Mouse (Mus musculus) yolk sac, embryonic 10.5 days (tissue): ENCODE measurements around the gene Clec2g.
"Not testable (repeated sequence)": the region's sequence is repeated elsewhere in the genome, so short reads cannot be mapped to it uniquely, and the experiment has no call there.

Source experiments
- DNase-seq: peaks from one replicate; pipeline ENCODE4 v3.0.0-alpha.2; 2017; ENCODE audit warnings: low spot score

The Clec2g gene

DNA sequence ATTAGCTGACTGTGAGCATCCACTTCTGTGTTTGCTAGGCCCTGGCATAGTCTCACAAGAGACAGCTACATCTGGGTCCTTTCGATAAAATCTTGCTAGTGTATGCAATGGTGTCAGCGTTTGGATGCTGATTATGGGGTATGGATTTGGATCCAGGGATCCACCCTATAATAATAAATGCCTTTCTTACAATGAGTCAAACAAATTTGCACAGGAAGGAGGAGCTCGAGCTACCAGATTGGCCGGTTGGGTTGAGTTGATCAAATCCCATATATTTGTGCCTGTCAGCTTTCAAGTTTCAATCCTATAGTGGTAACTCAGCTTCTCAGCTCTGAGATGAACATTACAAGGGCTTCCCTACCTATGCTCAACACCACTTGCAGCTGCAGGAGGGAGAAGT, at the start of gene Clec2g:
Clec2g (plus strand) TSS at position 301 of the 400 bp plus-strand sequence.
- DNase-seq: not testable (repeated sequence)

DNA sequence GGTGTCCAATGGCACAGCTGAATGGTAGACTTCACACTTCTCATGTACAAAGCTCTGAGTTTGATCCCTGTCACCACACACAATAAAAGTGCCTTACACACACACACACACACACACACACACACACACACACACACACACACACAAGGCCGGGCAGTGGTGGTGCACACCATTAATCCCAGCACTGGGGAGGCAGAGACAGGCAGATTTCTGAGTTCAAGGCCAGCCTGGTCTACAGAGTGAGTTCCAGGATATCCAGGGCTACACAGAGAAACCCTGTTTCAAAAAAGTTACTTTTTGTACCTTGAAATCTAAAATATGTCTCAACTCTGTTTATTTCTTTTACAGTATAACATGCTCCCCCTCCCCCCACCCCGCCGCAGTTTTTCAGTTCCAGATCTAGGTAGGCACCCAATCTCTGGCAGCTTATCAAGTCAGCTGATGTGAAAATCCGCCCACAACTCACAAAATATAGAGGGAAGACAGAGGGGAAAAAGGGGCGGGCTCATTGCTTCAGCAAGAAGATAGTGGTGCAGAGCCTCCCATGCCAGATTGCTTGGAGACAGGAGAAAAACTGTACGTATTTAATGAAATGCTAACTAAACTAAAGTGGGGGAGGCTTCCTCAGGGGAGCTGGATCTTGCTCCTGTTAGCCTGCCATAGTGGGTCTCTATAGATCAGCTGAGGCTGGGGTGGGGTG, 46.9 kb upstream of the Clec2g start, which contains the start of gene Clec2i:
Clec2i (plus strand) TSS at position 498 of the 700 bp plus-strand sequence.
- DNase-seq: not testable (repeated sequence)

DNA sequence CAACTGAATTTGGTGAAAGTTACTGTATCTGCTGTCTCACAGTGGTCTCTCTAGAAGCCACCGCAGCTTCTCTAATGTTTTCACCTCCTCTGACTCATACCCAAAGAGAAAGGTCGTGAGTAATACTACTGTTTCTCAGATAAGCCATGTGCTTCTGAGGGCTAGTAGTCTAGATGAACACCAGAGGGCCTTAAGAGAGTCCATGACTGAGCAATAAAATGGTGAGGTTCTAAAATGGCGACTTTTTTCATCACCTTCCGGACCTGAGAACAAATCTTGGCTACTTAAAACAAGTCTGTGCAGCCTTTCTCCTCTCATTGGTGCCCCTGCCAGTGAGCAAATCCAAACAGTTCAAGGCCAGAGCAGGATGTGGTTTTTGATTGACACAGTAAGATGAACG, 45.3 kb upstream of the Clec2g start:
- no peak for DNase-seq

DNA sequence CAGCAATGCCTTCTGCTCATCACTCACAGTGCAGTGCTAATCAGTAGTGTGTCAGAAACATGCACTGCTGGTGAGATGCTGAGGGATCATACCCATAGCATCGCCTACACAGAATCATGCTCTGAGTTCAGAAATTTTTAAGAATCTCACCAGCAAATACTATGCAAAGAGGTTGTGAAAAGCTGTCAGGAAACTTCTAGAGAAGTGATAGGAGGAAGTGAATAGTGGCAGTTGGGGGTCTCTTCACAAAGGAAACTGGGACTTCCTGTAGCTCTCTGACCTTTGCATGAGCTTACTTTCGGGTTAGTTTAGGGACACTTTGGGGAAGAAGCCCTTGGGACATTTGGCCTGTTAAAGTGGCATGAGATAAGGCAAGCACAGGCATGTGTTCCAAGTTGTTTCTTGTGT, 43.2 kb upstream of the Clec2g start, which contains the start of gene BC035044:
BC035044 (minus strand) TSS at position 179 of the 408 bp plus-strand sequence.
- no peak for DNase-seq

DNA sequence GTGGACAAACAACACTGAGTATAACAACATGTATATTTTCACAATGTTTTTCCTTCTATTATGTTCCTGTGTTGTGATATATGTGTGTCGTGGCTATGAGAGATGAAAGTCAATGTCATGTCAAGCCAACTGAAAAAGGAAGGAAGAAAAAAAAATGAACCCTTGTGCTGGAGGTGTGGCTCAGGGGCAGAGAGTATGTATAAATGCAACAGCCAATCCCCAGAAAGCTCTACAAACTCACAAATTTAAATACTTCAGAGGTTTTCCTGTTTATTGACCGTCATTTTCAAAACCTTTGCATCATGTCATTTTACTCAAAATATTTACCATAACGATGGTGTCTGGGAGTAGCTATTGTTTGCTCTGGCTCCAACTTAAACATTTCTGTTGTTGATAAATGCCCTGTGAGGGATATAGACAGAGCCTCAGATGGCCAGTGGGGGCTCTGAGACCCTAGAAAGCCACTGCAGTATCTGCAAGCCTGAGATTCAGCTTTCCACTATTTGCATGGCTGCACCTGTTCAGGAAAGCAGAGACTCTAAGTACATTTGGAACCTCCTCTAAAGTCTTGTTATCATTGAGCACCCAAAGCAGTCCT, 38.7 kb upstream of the Clec2g start:
- DNase-seq: no peak

DNA sequence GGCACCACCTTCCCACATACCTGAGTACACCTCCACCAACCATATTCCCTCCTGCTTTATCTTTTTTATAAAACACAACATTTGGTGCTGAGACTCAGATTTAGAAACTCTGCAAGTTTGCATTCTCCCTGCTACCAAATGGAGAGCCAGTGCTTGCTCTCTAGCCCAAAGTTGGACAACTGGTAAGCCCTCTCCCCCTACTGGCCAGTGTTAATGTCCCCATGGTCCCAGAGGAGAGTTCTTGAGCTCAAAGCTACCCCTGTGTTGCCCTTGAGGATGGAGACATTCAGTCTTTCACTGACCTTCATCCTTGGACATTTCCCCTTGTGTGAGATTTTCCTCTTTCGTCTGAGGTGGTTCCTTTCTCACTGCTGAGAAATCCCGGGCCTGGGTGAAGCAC, 34.1 kb upstream of the Clec2g start:
- DNase-seq: no peak

DNA sequence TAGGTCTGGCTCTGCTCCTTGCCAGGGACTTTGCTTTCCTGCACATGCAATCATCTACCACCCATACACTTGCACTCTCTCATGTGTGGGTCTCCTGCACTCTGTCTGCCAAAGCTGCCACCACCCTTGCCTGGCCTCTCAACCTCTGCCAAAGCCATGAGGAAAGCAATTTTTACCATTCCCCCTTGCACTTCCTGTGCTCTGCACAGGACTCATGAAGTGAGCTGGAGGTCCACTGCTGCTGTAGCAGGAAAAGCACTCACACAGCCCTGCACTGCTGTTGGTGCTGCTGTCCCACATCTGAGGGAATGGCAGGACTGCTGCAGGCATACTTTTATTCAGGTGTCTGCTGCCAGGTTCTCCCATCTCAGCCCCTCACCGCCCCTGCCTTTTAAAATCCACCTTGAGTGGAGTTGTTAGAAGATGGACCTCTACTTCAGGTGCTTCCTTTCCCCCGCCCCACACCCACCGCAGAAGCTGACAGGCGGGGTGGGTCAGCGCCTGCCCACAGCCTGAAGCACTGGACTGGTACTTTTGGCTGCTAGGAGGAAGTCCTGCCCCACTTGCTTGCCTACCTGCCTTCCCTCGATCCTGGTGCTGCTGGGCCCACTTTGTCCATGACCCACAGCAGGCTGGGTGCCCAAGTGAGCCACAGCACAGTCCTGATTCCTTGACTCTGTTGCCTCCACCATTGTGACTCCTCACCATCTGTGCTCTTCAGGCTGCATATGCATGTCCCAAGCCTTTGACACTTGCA, 33.2 kb upstream of the Clec2g start:
- not testable (repeated sequence) for DNase-seq

DNA sequence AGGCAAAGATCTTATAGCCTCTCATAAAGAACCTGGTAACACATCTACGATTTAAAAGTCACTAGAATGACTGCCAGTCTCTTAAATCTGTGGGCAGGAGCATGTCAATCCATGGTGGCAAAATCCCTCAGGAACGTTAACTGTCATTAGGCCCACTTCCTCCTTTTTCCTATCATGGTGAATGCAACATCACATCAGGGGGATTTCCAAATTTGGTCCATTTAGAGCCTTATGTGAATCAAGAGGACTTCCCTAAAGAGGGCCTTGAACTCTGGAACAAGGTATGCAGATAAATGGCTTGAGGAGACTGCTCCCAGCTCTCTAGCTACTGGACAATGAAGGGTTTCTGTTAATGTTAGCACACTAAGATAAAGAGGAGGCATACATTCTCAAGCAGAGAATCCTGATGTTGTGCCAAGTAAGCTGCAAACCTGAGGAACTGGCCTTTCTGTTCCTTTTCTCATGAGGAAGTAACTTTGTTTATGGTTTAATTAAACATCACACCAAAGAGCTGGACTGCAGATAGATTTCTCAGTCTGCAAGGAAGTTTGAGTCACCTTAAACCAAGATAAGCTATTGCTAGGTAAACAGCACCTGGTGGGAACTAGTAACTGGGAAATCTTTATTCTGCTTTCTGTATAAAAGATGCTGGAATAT, 20.5 kb upstream of the Clec2g start:
- DNase-seq: no peak

DNA sequence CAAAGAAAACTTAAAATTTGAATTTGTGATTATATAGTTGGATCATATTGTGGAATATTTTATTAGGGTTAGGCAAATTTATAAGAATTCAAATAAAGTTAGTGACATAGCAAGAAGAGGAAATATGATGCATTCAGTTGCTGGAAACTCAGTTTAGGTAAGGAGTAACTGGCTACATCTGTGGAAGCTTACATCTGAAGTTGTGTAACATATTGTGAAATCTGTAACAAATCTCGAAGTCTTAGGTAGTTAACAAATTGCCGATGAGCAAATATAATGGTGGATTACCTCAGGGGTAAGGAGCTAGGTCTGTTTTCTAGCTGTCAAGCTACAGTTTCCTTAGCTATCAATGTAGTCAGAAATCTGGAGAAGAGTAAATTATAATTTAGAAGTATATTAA, 16.9 kb upstream of the Clec2g start:
- DNase-seq: no peak

DNA sequence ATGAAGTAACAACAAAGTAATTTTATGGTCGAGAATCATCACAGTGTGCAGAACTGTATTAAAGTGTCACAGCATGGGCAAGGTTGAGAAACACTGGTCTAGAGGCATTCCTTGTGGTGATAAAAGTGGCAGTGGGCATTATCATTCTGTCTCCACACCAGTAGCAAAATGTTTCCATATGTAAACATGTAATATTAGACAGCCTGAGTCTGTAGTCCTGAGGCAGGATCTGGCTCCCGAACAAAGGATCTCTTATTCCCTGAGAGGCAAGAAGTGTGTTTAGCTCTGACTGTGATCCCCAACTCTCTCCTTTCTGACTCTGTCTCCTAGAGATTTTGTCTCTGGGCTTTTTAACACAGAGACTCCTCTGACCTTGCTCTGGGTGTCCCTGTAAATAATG, 1.1 kb upstream of the Clec2g start:
- DNase-seq: no peak

DNA sequence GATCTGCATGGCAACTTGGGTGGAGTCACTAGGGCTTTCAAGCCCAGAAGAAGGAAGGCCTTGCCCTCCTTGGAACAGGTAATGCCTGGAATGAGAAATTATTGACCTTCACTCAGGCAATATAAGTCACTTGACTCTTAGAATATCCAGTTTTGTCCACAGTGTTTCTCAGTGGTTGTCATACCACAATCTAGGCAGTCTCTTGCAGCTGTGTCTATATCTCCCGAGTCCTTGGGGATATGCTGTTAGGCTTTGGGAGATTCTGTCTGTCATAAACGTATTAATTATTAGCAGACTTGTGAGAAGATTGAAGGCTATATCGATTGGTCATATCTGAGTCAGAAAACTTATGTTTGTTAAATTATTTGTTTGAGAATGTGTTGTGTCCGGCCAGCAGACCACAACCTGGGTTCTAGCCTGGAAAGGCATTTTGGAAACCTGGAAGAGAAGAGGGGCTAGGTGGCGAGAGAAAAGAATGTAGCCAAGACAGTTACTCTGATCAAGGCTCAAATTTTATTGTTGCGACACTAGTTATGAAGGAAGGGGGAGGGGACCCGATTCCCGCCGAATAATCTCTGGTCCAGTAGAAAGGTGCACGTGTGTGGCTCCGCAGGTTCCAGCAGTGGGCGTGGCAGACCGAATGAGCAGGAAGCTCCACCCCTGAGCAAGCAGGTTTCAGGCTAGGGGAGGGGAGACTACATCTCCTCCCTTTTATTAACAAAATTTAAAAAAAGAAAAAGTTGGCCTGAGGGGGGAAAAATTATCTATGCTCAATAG, 1.9 kb downstream of the Clec2g start:
- not testable (repeated sequence) for DNase-seq

DNA sequence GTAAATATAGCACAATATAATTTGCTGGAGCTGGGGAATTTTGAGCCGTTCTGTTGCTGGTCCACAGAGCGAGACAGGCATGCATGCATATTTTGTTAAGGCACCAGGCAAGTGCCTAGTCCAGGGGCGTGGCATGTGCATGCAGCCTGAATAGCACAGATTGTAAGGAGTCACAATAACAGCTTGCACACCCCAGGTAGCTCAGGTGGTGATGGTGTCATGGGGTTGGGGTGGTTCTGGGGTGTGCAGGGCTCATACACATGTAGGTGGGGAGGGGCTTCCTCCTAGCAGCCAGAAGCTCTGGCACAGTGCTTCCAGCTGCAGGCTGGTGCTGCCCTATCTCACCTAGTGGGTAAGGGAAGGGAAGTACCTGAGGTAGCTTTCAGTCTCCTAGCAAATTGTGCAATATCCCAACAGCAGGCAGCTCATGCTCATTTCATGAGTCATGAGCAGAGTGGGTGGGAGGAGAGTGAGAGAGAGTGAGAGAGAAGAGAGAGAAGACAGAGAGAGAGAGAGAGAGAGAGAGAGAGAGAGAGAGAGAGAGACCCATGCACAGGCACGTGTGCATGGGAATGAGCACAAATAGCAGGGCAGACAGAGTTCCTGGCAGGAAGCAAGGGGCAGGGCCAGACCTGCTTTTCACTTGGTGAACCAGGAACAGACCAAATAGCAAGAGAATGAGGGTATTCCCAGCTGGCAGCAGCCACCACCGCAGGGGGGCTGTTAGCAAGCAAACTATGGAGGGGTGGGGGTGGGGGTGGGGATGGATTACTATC, 7.7 kb downstream of the Clec2g start:
- no peak for DNase-seq

DNA sequence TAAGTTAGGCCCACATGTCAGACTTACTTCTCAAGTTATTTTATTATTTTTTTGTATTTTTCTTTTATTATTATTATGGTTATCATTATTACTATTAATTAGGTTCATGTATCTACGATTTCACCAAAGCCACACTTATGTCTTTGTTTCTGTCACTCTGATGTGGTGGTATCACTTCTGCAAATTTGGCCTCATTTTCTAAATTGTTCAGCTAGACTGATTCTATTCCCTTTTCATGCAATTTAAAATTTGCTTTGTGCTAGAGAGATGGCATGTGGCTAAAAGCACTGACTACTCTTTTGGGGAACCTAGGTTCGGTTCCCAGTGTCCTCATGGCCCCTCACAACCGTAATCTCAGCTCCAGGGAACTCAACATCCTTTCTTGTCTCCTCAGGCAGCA, 11.4 kb downstream of the Clec2g start:
- DNase-seq: no peak

DNA sequence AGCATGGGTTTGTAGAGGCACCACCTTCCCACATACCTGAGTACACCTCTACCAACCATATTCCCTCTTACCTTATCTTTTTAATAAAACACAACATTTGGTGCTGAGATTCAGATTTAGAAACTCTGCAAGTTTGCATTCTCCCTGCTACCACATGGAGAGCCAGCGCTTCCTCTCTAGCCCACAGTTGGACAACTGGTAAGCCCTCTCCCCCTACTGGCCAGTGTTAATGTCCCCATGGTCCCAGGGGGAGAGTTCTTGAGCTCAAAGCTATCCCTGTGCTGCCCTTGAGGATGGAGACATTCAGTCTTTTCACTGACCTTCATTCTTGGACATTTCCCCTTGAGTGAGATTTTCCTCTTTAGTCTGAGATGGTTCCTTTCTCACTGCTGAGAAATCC, 26.9 kb downstream of the Clec2g start:
- DNase-seq: no peak

DNA sequence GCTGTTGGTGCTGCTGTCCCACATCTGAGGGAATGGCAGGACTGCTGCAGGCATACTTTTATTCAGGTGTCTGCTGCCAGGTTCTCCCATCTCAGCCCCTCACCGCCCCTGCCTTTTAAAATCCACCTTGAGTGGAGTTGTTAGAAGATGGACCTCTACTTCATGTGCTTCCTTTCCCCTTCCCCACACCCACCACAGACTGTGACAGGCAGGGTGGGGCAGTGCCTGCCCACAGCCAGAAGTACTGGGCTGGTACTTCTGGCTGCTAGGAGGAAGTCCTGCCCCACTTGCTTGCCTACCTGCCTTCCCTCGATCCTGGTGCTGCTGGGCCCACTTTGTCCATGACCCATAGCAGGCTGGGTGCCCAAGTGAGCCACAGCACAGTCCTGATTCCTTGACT, 27.9 kb downstream of the Clec2g start:
- not testable (repeated sequence) for DNase-seq

DNA sequence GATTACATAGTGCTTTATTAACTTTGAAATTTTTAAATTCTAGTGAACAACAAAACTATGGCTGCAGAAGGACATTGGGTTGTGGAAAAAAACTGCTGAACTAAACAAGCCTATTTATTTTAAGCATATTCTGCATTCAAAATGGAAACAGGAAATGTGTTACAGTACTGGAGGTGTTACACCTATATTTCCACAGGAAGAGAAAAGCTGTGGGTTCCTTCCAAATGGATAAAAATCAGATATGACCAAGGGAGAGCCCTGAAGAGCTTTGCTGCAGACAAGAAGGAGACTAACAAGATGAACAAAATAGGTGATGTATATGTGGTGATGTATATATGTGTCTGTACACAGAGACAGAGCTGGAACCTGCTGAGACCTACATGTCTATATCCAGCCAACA, 30.3 kb downstream of the Clec2g start:
- no peak for DNase-seq

DNA sequence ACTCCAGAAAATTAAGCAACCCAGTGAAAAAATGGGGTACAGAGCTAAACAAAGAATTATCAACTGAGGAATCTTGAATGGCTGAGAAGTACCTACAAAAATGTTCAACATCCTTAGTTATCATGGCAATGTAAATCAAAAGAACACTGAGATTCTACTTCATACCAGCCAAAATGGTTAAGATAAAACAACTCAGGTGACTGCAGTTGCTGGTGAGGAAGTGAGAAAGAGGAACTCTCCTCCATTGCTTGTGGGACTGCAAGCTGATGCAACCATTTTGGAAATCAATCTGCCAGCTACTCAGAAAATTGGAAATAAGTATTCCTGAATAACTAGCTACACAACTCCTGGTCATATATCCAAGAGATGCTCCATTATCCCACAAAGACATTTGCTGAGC, 34.3 kb downstream of the Clec2g start:
- DNase-seq: no peak

DNA sequence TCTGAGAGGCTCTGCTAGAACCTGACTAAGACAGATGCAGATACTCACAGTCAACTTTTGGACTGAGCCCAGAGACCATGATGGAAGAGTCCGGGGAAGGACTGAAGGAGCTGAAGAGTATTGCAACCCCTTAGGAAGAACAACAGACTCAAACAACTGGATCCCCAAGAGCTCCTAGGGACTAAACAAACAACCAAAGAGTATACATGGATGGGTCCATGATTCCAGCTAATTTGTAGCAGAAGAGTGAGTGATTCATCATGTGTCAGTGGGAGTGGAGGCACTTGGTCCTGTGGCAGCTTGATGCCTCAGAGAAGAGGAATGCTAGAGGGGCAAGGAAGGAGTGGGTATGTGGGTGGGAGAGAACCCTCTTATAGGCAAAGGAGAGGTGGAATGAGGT, 35.6 kb downstream of the Clec2g start:
- no peak for DNase-seq

DNA sequence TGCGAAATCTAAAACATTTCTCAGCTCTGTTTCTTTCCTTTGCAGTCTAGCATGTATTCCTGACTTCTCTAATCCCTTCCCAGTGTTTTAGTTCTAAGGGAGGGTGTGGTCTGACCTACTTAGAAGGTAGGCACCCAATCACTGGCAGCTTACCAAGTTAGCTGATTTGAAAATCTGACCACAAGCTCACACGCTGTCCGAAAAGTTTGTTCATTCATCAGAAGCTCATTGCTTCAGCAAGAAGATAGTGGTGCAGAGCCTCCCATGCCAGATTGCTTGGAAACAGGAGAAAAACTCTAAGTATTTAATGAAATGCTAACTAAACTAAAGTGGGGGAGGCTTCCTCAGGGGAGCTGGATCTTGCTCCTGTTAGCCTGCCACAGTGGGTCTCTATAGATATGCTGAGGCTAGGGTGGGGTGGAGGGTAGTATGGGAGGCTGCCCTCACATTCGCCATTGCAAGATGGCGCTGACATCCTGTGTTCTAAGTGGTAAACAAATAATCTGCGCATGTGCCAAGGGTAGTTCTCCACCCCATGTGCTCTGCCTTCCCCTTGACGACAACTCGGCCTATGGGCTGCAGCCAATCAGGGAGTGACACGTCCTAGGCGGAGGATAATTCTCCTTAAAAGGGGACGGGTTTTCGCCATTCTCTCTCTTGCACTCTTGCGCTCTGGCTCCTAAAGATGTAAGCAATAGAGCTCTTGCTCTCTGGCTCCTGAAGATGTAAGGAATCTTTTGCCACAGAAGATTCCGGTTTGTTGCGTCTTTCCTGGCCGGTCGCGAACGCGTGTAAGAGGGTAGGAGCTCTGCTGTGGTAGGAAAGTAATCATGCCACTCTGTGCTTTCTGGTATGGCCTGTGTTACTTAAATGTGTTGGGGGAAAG, 36.6 kb downstream of the Clec2g start:
- not testable (repeated sequence) for DNase-seq
